Mouse (Mus musculus): Measurements from ENCODE around the gene BC003965. TPM values are rescaled to one million over a fixed set of nuclear protein-coding genes. Genes with fewer than 3 reads are reported as not detected.
"Not testable (repeated sequence)": the region's sequence is repeated elsewhere in the genome, so short reads cannot be mapped to it uniquely, and the experiment has no call there.

BC003965 gene
- polyA plus RNA-seq, 1 experiment, result 12.2 TPM

- Histone ChIP-seq H3K4me1 (ENCODE audit: control insufficient read depth, insufficient read depth, low read length) (peaks cover 3% of the 10 kb centered on the region; the same call in 1 of the 2 replicates), H3K27ac (ENCODE audit: insufficient read depth, low read depth, low read length) (no peak overlapping the region), H3K36me3 (ENCODE audit: control insufficient read depth, insufficient read depth, low read length) (peaks cover 2% of the 10 kb centered on the region; the same call in 1 of the 2 replicates), H3K27me3 (replicated peaks; ENCODE audit: control insufficient read depth, insufficient read depth, low read length) (no peaks in the 10 kb centered on the region), H3K4me3 (ENCODE audit: insufficient read depth, low read depth, low read length) (no peak overlapping the region)
- DNase-seq, result no peak
- TF ChIP-seq CTCF (conservative IDR thresholded peaks at IDR 0.05; ENCODE audit: insufficient read depth, insufficient read length, low read depth, low read length) (no peak), POLR2A (IDR thresholded peaks at IDR 0.05; ENCODE audit: low read depth, low read length) (no peak)
- WGBS, result 86% methylated on average over 3 of the region's 3 CpGs
Measured at GRCm38 (mm10) chr17:25215431-25215830, 31.1 kb downstream of the BC003965 start.

GRCm38 (mm10) chr17:25218967-25219366, 34.6 kb downstream of the BC003965 start:
- H3K4me1 ChIP-seq (ENCODE audit: control insufficient read depth, insufficient read depth, low read length), result peaks cover 17% of the 10 kb centered on the region
- 91% methylated on average over 9 of the region's 9 CpGs for WGBS
- H3K27ac ChIP-seq (ENCODE audit: insufficient read depth, low read depth, low read length), result no peak overlapping the region
- 0 out of 2 replicates have a peak, but pooled peaks cover 2% of the 10 kb centered on the region for H3K36me3 ChIP-seq (ENCODE audit: control insufficient read depth, insufficient read depth, low read length)
- no peaks in the 10 kb centered on the region for H3K27me3 ChIP-seq (replicated peaks; ENCODE audit: control insufficient read depth, insufficient read depth, low read length)
- no peak overlapping the region for H3K4me3 ChIP-seq (ENCODE audit: insufficient read depth, low read depth, low read length)
- no peak for DNase-seq
- TF ChIP-seq CTCF (conservative IDR thresholded peaks at IDR 0.05; ENCODE audit: insufficient read depth, insufficient read length, low read depth, low read length) (no peak), POLR2A (IDR thresholded peaks at IDR 0.05; ENCODE audit: low read depth, low read length) (no peak)

DNA sequence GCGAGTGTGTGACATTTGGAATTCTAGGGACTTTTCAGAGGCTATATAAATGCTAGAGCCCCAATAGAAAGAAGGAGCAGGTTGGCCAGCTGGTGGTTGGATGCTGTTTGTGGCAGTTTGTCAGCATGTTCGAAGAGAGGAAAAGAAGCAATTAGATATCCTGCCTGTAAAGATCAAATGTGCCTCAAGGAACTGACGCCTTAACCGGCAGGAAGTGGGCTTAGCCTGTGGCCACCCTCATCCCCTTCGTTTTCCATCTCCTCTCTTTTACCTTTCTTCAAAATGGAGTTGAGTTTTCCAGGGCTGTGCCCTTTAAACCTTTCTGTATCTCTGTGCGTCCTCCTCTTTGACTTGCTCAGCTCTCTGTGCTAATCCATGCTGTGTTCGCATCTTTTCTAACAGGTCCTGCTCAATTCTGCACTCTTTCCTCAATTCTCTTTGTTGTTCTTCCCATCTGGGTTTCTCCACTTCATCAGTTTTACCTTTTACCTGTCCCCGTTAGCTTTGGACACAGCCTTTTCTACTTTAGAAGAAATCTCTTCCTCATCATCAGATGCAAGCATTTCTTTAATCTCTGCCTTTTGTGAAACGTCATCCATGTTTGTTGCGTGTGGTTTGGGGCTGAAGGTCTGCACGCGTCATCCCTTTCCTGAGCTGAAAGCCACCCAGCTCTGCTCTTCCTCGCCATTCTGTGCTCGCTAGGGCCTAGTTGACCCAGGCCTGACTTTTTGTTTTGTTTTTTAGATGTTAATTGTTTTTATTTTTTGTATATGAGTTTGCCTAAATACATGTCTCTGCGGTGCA, 35.3 kb downstream of the BC003965 start:
- Histone ChIP-seq H3K36me3 (ENCODE audit: control insufficient read depth, insufficient read depth, low read length) (0 out of 2 replicates have a peak, but pooled peaks cover 2% of the 10 kb centered on the region), H3K4me3 (ENCODE audit: insufficient read depth, low read depth, low read length) (no peak overlapping the region), H3K4me1 (ENCODE audit: control insufficient read depth, insufficient read depth, low read length) (peaks cover 25% of the 10 kb centered on the region), H3K27ac (ENCODE audit: insufficient read depth, low read depth, low read length) (no peak overlapping the region), H3K27me3 (replicated peaks; ENCODE audit: control insufficient read depth, insufficient read depth, low read length) (no peaks in the 10 kb centered on the region)
- DNase-seq, result no peak
- TF ChIP-seq POLR2A (IDR thresholded peaks at IDR 0.05; ENCODE audit: low read depth, low read length), result no peak
- no peak for TF ChIP-seq CTCF (conservative IDR thresholded peaks at IDR 0.05; ENCODE audit: insufficient read depth, insufficient read length, low read depth, low read length)
- 93% methylated on average over 15 of the region's 15 CpGs for WGBS

DNA sequence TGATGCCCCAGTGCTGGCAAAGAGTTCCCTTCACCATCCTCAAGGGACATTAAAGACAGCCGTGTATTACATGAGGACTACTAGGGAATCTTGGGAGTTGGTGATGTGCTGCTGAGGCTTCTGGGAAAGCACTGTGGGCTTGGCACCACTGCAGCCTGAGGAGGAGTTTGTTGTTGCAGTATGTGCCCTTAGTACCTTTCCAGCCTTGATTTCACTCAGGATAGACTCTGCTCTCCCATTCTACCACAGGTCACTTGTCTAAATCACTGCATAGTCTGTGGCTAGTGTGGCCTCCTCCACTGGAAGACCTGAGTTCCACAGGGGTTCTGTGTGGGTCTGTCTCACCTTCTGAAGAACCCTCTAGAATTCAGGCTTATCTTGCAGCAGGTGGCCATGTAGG, 36.4 kb downstream of the BC003965 start:
- peaks cover 29% of the 10 kb centered on the region for H3K4me1 ChIP-seq (ENCODE audit: control insufficient read depth, insufficient read depth, low read length)
- no peak overlapping the region for H3K4me3 ChIP-seq (ENCODE audit: insufficient read depth, low read depth, low read length)
- peak overlapping the region; percentile 51; the same call in 1 of the 2 replicates for H3K27ac ChIP-seq (ENCODE audit: insufficient read depth, low read depth, low read length)
- DNase-seq, result peak; percentile 66
- H3K27me3 ChIP-seq (replicated peaks; ENCODE audit: control insufficient read depth, insufficient read depth, low read length), result no peaks in the 10 kb centered on the region
- TF ChIP-seq POLR2A (IDR thresholded peaks at IDR 0.05; ENCODE audit: low read depth, low read length), result no peak
- no peak for TF ChIP-seq CTCF (conservative IDR thresholded peaks at IDR 0.05; ENCODE audit: insufficient read depth, insufficient read length, low read depth, low read length)
- WGBS, result 34% methylated on average over 1 of the region's 1 CpGs
- H3K36me3 ChIP-seq (ENCODE audit: control insufficient read depth, insufficient read depth, low read length), result no peaks in the 10 kb centered on the region

GRCm38 (mm10) chr17:25221821-25222503, 37.6 kb downstream of the BC003965 start:
- Histone ChIP-seq H3K4me3 (ENCODE audit: insufficient read depth, low read depth, low read length) (peak overlapping the region; percentile 38), H3K27me3 (replicated peaks; ENCODE audit: control insufficient read depth, insufficient read depth, low read length) (no peaks in the 10 kb centered on the region), H3K27ac (ENCODE audit: insufficient read depth, low read depth, low read length) (peak overlapping the region; percentile 51), H3K36me3 (ENCODE audit: control insufficient read depth, insufficient read depth, low read length) (no peaks in the 10 kb centered on the region), H3K4me1 (ENCODE audit: control insufficient read depth, insufficient read depth, low read length) (peaks cover 29% of the 10 kb centered on the region)
- DNase-seq, result peak; percentile 88
- no peak for TF ChIP-seq POLR2A (IDR thresholded peaks at IDR 0.05; ENCODE audit: low read depth, low read length)
- no peak for TF ChIP-seq CTCF (conservative IDR thresholded peaks at IDR 0.05; ENCODE audit: insufficient read depth, insufficient read length, low read depth, low read length)
- whole genome bisulfite sequencing, result 3% methylated on average over 19 of the region's 30 CpGs

DNA sequence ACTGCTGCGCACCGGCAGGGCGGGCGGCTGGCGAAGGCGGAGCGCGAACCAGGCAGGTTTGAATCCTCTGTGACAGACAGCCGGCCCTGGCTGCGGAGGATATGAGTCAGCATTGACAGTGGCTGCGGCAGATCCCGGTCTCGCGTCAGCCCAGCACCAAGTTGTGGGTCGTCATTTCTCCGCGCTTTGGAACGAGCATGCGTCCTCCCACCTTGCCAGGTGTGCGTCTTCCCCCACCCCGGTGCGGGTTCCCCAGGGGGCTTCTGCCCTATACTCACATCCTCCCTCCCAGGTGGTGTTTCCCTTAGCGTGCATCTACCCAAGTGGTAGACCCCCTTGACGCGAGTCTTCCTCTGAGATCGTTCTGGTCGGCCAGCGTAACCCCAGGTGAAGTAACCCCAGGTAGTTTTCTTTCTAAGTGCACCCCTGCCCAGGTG, 38.2 kb downstream of the BC003965 start:
- Histone ChIP-seq H3K4me3 (ENCODE audit: insufficient read depth, low read depth, low read length) (peak overlapping the region; percentile 30), H3K4me1 (ENCODE audit: control insufficient read depth, insufficient read depth, low read length) (peaks cover 33% of the 10 kb centered on the region), H3K27ac (ENCODE audit: insufficient read depth, low read depth, low read length) (peak overlapping the region; percentile 59; the same call in 1 of the 2 replicates)
- 20% methylated on average over 17 of the region's 28 CpGs for WGBS
- H3K27me3 ChIP-seq (replicated peaks; ENCODE audit: control insufficient read depth, insufficient read depth, low read length); H3K36me3 ChIP-seq (ENCODE audit: control insufficient read depth, insufficient read depth, low read length); DNase-seq: not testable (repeated sequence)

DNA sequence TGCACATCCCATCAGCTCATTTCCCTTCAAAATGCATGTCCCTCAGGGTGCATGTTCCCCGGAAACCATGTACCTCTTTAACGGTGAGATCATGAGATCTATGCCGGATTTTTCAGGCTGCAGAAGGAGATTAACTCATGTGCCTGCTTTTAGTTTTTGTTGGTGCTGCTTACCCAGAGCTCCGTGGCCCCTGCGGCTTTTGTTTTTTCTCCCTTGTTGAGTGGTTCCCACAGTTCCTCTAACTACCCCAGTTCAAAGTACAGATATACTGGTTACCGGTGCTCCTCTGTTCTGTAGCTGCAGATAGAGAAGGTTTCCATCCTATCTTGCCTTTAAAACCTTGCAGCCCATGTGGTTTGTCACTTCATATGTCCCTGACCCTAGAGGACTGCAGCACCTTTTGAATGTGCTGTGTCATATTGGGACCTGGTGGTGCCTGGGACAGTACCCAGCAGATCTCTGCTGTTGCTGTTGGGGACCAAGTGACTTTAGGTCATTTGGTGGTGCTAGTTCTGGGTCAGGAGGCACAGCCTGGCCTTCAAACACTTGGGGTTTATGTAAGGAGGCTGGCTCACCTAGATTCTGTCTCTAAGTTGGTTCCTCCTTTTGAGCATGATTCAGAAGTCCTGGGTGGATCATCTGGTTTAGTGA, 38.7 kb downstream of the BC003965 start:
- H3K36me3 ChIP-seq (ENCODE audit: control insufficient read depth, insufficient read depth, low read length), result no peaks in the 10 kb centered on the region
- WGBS, result 27% methylated on average over 6 of the region's 6 CpGs
- H3K4me3 ChIP-seq (ENCODE audit: insufficient read depth, low read depth, low read length), result peak overlapping the region; percentile 30
- DNase-seq, result peak; percentile 36
- H3K4me1 ChIP-seq (ENCODE audit: control insufficient read depth, insufficient read depth, low read length), result peaks cover 37% of the 10 kb centered on the region
- TF ChIP-seq CTCF (conservative IDR thresholded peaks at IDR 0.05; ENCODE audit: insufficient read depth, insufficient read length, low read depth, low read length) (no peak), POLR2A (IDR thresholded peaks at IDR 0.05; ENCODE audit: low read depth, low read length) (no peak)
- no peaks in the 10 kb centered on the region for H3K27me3 ChIP-seq (replicated peaks; ENCODE audit: control insufficient read depth, insufficient read depth, low read length)
- H3K27ac ChIP-seq (ENCODE audit: insufficient read depth, low read depth, low read length), result peak overlapping the region; percentile 59

Measured in kidney, adult 2 months (tissue).